Mouse (Mus musculus) liver, embryonic 12.5 days (tissue): ENCODE data around the gene Oxt. TPM values are rescaled to one million over a fixed set of nuclear protein-coding genes. Genes with fewer than 3 reads are reported as not detected.

Source experiments
- ATAC-seq: fragments of 200-750 bp; cut with Nextera tagmentation; 2 replicates; pipeline ENCODE4 v1.8.0; 2017; ENCODE audit warnings: moderate number of reproducible peaks, mild to moderate bottlenecking, moderate library complexity
- H3K27ac ChIP-seq: fragments of 300-500 bp; sonication (generic); 2 replicates; pipeline ENCODE4 v1.5.1; 2016; ENCODE audit warnings: mild to moderate bottlenecking
- H3K27me3 ChIP-seq: fragments of 300-500 bp; sonication (generic); replicated peaks from 2 replicates; pipeline ENCODE4 v1.6.1; 2016; ENCODE audit warnings: mild to moderate bottlenecking, moderate library complexity
- H3K36me3 ChIP-seq: fragments of 300-500 bp; sonication (generic); 2 replicates; pipeline ENCODE4 v1.6.1; 2016; ENCODE audit warnings: mild to moderate bottlenecking, moderate library complexity
- H3K4me1 ChIP-seq: fragments of 300-500 bp; sonication (generic); 2 replicates; pipeline ENCODE4 v1.6.1; 2016
- H3K4me2 ChIP-seq: fragments of 300-500 bp; sonication (generic); 2 replicates; pipeline ENCODE4 v1.6.1; 2016; ENCODE audit warnings: mild to moderate bottlenecking, moderate library complexity
- H3K4me3 ChIP-seq: fragments of 300-500 bp; sonication (generic); 2 replicates; pipeline ENCODE4 v1.5.1; 2016; ENCODE audit warnings: mild to moderate bottlenecking, moderate library complexity
- H3K9ac ChIP-seq: fragments of 300-500 bp; sonication (generic); 2 replicates; pipeline ENCODE4 v1.6.1; 2016; ENCODE audit warnings: mild to moderate bottlenecking, moderate library complexity
- H3K9me3 ChIP-seq: fragments of 300-500 bp; sonication (generic); replicated peaks from 2 replicates; pipeline ENCODE4 v1.6.1; 2016; ENCODE audit warnings: mild to moderate bottlenecking, moderate library complexity
- WGBS: fragments of 180-500 bp; shearing (Covaris S2); methylation state at CpG from one replicate; pipeline ENCODE4 v1.1.7; 2016; ENCODE audit not compliant: insufficient replicate concordance; 5-methylcytosine and 5-hydroxymethylcytosine counted together
- microRNA-seq: library from miRNA; unstranded; fragments of <30 nt; microRNA quantifications from one replicate; pipeline ENCODE4, GENCODE M21; 2017
- polyA plus RNA-seq: library from polyadenylated mRNA; unstranded; fragments of >200 nt; fragmentation: Nextera tagmentation; extraction: Ambion mirVana; gene quantifications from 2 replicates; pipeline ENCODE4 v1.2.1, GENCODE M21; 2016

Gene Oxt
- polyA plus RNA-seq, 1 experiment from 2014 or later: not detected

- Histone ChIP-seq H3K9me3 (no peaks in the 10 kb centered on the region), H3K36me3 (peaks cover 53% of the 10 kb centered on the region), H3K27me3 (no peaks in the 10 kb centered on the region), H3K27ac (no peak overlapping the region), H3K4me2 (no peak overlapping the region), H3K9ac (no peak overlapping the region), H3K4me3 (no peak overlapping the region), H3K4me1 (peaks cover 6% of the 10 kb centered on the region; the same call in 1 of the 2 replicates)
- WGBS: 56% methylated on average over 3 of the region's 3 CpGs
- ATAC-seq: no peak
Observed at GRCm38 (mm10) chr2:130613091-130613490, 37.1 kb downstream of the Oxt start.

DNA sequence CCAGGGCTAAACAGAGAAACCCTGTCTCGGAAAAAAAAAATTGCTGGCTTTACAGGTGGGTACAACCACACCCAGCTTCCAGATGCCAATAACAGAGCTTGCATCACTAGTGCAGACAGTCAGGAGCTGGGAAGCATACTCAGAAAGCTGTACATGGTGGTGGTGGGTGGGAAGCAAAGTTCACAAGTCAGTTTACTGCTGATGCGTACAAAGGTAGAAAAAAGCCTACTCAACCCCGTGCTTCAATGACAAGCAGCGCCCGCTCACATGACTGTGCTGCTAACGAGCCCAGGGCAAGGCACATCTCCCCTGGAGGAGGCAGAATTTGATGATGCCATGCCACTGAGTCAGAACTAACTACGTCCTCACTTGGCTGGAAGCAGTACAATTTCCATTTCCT, 43.0 kb downstream of the Oxt start:
- no peak for ATAC-seq
- no peaks in the 10 kb centered on the region for H3K4me1 ChIP-seq
- no peak overlapping the region for H3K4me3 ChIP-seq
- H3K36me3 ChIP-seq: peaks cover 80% of the 10 kb centered on the region
- H3K9ac ChIP-seq: no peak overlapping the region
- H3K27me3 ChIP-seq: no peaks in the 10 kb centered on the region
- no peaks in the 10 kb centered on the region for H3K9me3 ChIP-seq
- WGBS: 85% methylated on average over 7 of the region's 7 CpGs
- H3K27ac ChIP-seq: no peak overlapping the region
- no peak overlapping the region for H3K4me2 ChIP-seq

Small RNA genes within 50 kb of the gene (microRNA-seq; reads per million reads assigned to microRNA genes)
- not detected for gene Gm23876

Other genes starting within 250 kb of the Oxt start
- gene Cpxm1, start 178.6 kb upstream of the Oxt start, polyA plus RNA-seq: 11.0 TPM in 2 replicates
- gene Gm28372, start 170.9 kb upstream of the Oxt start, polyA plus RNA-seq: not detected in 2 replicates
- gene 1700020A23Rik, start 170.9 kb upstream of the Oxt start, polyA plus RNA-seq: not detected in 2 replicates
- not detected in 2 replicates for gene Tmem239, start 169.7 kb upstream of the Oxt start, polyA plus RNA-seq
- 54.9 and 64.5 TPM in 2 replicates for gene Vps16, start 151.8 kb upstream of the Oxt start, polyA plus RNA-seq
- gene Pced1a, start 151.5 kb upstream of the Oxt start, polyA plus RNA-seq: 5.2 and 5.7 TPM in 2 replicates
- gene Ptpra, start 125.9 kb upstream of the Oxt start, polyA plus RNA-seq: 51.3 and 57.7 TPM in 2 replicates
- gene Mrps26, start 12.4 kb upstream of the Oxt start, polyA plus RNA-seq: 77.5 and 79.8 TPM in 2 replicates
- not detected in 2 replicates for gene Avp, start 6.4 kb downstream of the Oxt start, polyA plus RNA-seq
- 16.1 and 16.9 TPM in 2 replicates for gene Fastkd5, start 53.9 kb downstream of the Oxt start, polyA plus RNA-seq
- gene Ubox5, start 53.9 kb downstream of the Oxt start, polyA plus RNA-seq: 7.8 and 8.4 TPM in 2 replicates
- gene Lzts3, start 66.6 kb downstream of the Oxt start, polyA plus RNA-seq: 1.6 and 1.7 TPM in 2 replicates
- gene Ddrgk1, start 88.5 kb downstream of the Oxt start, polyA plus RNA-seq: 46.1 and 48.7 TPM in 2 replicates
- gene Itpa, start 91.4 kb downstream of the Oxt start, polyA plus RNA-seq: 69.9 and 75.2 TPM in 2 replicates
- gene Slc4a11, start 121.3 kb downstream of the Oxt start, polyA plus RNA-seq: 0.05 TPM in 1 of 2 replicates, not detected in the other